Mouse (Mus musculus) E14TG2a.4 (cell line): Measurements from ENCODE around the gene Hmg20a.

Experiments
- CTCF ChIP-seq: conservative IDR thresholded peaks from 2 replicates; pipeline ENCODE4 v1.5.1; 2014; ENCODE audit warnings: low read length
- NANOG ChIP-seq: IDR thresholded peaks from 2 replicates; pipeline ENCODE4 v1.6.1; 2014; ENCODE audit warnings: borderline replicate concordance, low read length, mixed read lengths
- POU5F1 ChIP-seq: IDR thresholded peaks from 2 replicates; pipeline ENCODE4 v1.6.1; 2014; ENCODE audit warnings: low read length, borderline replicate concordance

GRCm38 (mm10) chr9:56499324-56500067, 81.1 kb downstream of the Hmg20a start:
- TF ChIP-seq CTCF (no peak), POU5F1 (no peak), NANOG (no peak)
